Mouse (Mus musculus): ENCODE measurements around the gene Carns1. TPM values are rescaled to one million over a fixed set of nuclear protein-coding genes. Genes with fewer than 3 reads are reported as not detected.

Gene Carns1
- polyA plus RNA-seq, 1 experiment from 2014 or later: 3.1 TPM

DNA sequence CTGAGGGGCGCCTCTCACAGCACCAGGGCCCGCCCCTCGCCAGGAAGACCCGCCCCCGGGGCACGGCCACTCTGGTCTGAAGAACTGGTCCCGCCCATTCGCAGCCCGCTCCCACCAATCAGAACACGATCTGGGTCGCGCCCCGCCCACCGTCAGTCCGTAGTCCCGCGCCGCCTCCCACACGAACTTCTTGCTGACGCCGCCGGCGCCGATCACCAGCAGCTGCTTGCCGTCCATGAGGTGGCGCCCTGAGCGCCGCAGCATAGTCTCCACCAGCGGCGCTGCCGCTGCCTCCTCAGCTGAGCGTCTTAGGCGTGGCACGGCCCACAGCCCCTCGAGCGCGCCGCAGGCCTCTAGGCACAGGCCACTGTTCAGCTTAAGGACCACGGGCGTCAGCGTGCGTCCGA, 5.9 kb downstream of the Carns1 start:
- Histone ChIP-seq H3K9me3 (replicated peaks; ENCODE audit: control insufficient read depth, low read length) (no peaks in the 10 kb centered on the region), H3K4me2 (ENCODE audit: low read depth, low read length) (peak overlapping the region; percentile 97), H3K36me3 (ENCODE audit: control insufficient read depth, insufficient read depth, low read length) (no peaks in the 10 kb centered on the region), H3K27me3 (ENCODE audit: control insufficient read depth, insufficient read depth, low read length) (no peaks in the 10 kb centered on the region), H3K4me1 (ENCODE audit: control insufficient read depth, insufficient read depth, low read length) (peaks cover 12% of the 10 kb centered on the region; the same call in 1 of the 2 replicates), H3K27ac (ENCODE audit: low read length) (peak overlapping the region; percentile 93), H3K4me3 (replicated peaks; ENCODE audit: low read length) (peak overlapping the region; percentile 53), H3K9ac (ENCODE audit: low read length) (peak overlapping the region; percentile 90)
- WGBS: under 1% methylated on average over 43 of the region's 43 CpGs
- peak; percentile 96 for ATAC-seq (ENCODE audit: insufficient read depth, low FRiP score)

DNA sequence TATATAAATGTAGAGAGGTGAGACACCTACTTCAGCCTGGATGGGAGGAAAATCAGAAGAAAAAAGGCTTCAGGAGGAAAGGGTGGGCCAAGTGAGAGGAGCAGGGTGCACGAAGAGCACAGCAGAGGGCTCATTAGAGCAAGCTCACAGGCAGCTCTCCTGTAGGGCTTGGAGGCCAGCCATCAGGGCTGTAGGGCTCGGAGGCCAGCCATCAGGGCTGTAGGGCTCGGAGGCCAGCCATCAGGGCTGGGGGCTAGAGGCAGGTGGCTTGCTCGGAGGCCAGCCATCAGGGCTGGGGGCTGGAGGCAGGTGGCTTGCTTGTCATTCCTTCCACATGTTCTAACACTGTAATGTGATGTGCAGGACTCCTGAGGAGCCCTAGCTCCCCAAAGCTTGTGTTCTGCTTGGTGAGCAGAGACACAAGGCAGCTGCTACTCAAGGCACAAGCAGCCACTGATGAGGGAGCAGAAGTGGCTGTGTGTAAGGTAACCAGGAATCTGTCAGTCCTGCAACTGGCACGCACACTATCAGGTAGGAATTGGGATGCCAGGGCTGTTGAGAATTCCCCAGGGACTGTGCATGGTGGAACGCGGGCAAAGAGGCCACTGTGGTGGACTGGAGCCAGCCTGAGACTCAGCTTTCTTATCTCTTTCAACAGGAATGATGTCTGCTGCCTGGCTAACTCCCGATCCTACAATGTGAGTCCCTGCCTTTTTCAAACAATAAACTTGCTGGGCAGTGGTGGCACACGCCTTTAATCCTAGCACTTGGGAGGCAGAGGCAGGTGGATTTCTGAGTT, 8.4 kb downstream of the Carns1 start:
- Histone ChIP-seq H3K4me1 (ENCODE audit: control insufficient read depth, insufficient read depth, low read length) (peaks cover 21% of the 10 kb centered on the region), H3K9me3 (replicated peaks; ENCODE audit: control insufficient read depth, low read length) (no peaks in the 10 kb centered on the region), H3K27ac (ENCODE audit: low read length) (no peak overlapping the region), H3K27me3 (ENCODE audit: control insufficient read depth, insufficient read depth, low read length) (no peaks in the 10 kb centered on the region), H3K9ac (ENCODE audit: low read length) (no peak overlapping the region), H3K36me3 (ENCODE audit: control insufficient read depth, insufficient read depth, low read length) (no peaks in the 10 kb centered on the region), H3K4me3 (replicated peaks; ENCODE audit: low read length) (no peak overlapping the region), H3K4me2 (ENCODE audit: low read depth, low read length) (no peak overlapping the region)
- ATAC-seq (ENCODE audit: insufficient read depth, low FRiP score): no peak
- WGBS: 77% methylated on average over 9 of the region's 9 CpGs

DNA sequence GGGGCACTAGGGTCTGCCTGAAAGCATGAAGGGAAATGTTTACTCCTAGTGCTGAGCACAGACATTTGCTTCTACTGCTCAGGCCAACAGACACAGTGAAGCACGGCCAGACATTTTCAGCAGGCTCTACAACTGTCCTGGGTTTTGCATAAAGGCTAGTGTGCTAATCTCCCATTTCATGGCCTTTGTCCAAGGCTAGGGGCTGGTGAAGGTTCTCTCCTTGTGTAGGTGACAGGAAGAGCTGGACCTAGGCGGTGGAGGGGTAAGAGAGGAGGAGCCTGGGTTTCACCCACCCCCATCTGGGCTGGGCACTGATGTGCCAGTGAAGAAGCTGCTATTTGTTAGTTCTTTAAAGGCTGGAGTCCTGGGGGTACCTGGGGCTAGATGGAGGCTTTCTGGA, 10.6 kb downstream of the Carns1 start:
- WGBS: 67% methylated on average over 2 of the region's 2 CpGs
- H3K9ac ChIP-seq (ENCODE audit: low read length): no peak overlapping the region

DNA sequence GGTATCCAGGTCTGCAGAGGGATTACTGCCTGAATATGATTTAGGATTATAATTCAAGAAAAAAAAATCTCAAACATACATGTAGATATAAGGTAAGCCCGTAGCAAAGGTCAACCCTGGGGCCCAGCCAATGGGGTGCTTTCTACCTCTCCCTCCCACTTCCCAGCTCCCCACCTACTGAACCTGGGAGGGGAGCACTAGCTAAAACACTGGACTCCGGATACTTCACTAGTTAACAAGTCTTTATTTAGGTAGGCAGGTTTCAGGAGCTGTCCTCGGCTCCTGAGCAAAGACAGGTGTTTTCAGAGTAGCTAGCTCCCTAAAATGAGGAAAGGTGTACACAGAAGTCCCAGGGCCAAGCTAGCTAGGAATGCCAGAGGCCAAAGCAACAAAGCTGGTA, 11.2 kb downstream of the Carns1 start:
- WGBS: 72% methylated on average over 3 of the region's 3 CpGs
- H3K4me2 ChIP-seq (ENCODE audit: low read depth, low read length): no peak overlapping the region

More for the DNA sequence above, 10.6 kb downstream of the Carns1 start:
- no peak for ATAC-seq (ENCODE audit: insufficient read depth, low FRiP score)
- Histone ChIP-seq H3K4me3 (replicated peaks; ENCODE audit: low read length) (no peak overlapping the region), H3K27me3 (ENCODE audit: control insufficient read depth, insufficient read depth, low read length) (no peaks in the 10 kb centered on the region), H3K36me3 (ENCODE audit: control insufficient read depth, insufficient read depth, low read length) (0 out of 2 replicates have a peak, but pooled peaks cover 4% of the 10 kb centered on the region), H3K4me1 (ENCODE audit: control insufficient read depth, insufficient read depth, low read length) (peaks cover 10% of the 10 kb centered on the region), H3K27ac (ENCODE audit: low read length) (0 out of 2 replicates have a peak overlapping the region, but pooled peaks have one; percentile 20), H3K9me3 (replicated peaks; ENCODE audit: control insufficient read depth, low read length) (no peaks in the 10 kb centered on the region), H3K4me2 (ENCODE audit: low read depth, low read length) (no peak overlapping the region)

DNA sequence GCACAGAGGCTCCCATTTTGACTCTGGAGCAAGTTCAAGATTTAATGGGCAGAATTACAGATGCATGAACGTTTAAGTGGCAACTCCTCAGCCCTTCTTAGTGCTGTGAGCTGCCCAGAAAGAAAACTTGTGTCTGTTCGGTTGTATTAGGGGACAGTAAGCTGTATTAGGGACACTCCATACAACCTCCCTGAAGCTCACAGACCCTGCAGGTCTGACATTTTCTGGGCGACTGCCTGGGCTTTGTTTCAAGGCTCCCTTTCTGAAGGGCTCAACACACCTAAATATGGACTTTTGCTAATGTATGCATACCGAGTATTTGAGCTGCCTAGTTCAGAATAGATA, 11.8 kb downstream of the Carns1 start:
- peak overlapping the region; percentile 88 for H3K9ac ChIP-seq (ENCODE audit: low read length)
- no peak for ATAC-seq (ENCODE audit: insufficient read depth, low FRiP score)

More for the DNA sequence above, 11.2 kb downstream of the Carns1 start:
- 0 out of 2 replicates have a peak, but pooled peaks cover 4% of the 10 kb centered on the region for H3K36me3 ChIP-seq (ENCODE audit: control insufficient read depth, insufficient read depth, low read length)
- no peak overlapping the region; the same call in 1 of the 2 replicates for H3K9ac ChIP-seq (ENCODE audit: low read length)
- H3K27me3 ChIP-seq (ENCODE audit: control insufficient read depth, insufficient read depth, low read length): no peaks in the 10 kb centered on the region
- no peak overlapping the region for H3K27ac ChIP-seq (ENCODE audit: low read length)
- ATAC-seq (ENCODE audit: insufficient read depth, low FRiP score): no peak
- peaks cover 9% of the 10 kb centered on the region for H3K4me1 ChIP-seq (ENCODE audit: control insufficient read depth, insufficient read depth, low read length)
- H3K4me3 ChIP-seq (replicated peaks; ENCODE audit: low read length): no peak overlapping the region
- no peaks in the 10 kb centered on the region for H3K9me3 ChIP-seq (replicated peaks; ENCODE audit: control insufficient read depth, low read length)

DNA sequence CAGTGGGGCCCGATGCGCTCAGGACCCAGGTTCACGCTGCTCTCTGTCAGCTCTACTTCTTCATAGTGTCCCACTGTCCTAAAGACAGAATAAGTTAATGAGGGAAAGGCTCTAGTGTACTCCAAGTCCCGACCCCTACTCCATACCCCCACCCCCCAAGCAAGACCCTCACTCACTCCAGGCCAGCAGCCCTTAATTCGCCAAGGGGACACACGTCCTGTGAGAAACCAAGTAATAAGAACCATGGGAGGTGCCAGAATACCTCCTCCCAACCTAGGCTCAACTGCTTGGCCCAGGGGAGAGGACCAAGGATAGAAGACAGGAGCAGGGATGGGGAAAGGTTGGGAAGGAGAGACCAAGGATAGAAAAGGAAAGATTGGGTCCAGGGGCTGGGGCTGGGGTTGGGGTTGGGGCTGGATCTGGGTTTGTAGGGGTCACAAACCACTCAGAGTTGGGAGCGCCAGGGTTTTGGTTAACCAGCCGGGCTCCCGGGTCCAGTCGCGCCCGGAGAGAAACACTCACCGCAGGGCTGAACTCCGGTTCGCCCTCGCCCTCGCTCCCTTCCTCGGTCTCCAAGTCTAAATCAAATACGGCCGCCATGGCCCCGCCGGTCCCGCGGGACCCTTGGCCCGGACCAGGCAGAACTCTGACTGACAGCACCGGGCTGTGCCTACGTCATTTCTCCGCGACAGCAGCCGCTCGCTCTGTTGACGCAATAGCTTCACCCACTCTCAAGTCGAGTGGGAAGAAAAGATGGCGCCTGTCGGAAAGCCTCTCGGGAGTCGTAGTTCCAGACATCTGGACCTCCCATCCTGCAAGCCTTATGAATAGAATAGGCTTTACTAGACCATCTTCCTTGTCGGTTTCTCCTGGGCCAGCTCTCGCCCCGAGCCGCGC, 12.4 kb downstream of the Carns1 start, which contains the start of gene Rps6kb2:
Gene Rps6kb2 (minus strand): TSS at position 709 of the 897 bp plus-strand sequence.
- Histone ChIP-seq H3K9ac (ENCODE audit: low read length) (peak within 1 kb of the TSS; percentile 88), H3K27ac (ENCODE audit: low read length) (peak within 1 kb of the TSS; percentile 78; the same call in 1 of the 2 replicates), H3K27me3 (ENCODE audit: control insufficient read depth, insufficient read depth, low read length) (no peaks in the 10 kb centered on the region), H3K4me2 (ENCODE audit: low read depth, low read length) (peak within 1 kb of the TSS; percentile 97), H3K9me3 (replicated peaks; ENCODE audit: control insufficient read depth, low read length) (no peaks in the 10 kb centered on the region), H3K4me1 (ENCODE audit: control insufficient read depth, insufficient read depth, low read length) (peaks cover 9% of the 10 kb centered on the region), H3K4me3 (replicated peaks; ENCODE audit: low read length) (peak within 1 kb of the TSS; percentile 80), H3K36me3 (ENCODE audit: control insufficient read depth, insufficient read depth, low read length) (0 out of 2 replicates have a peak, but pooled peaks cover 4% of the 10 kb centered on the region)
- peak; percentile 88 for ATAC-seq (ENCODE audit: insufficient read depth, low FRiP score)
- WGBS: 6% methylated on average over 41 of the region's 42 CpGs

More for the DNA sequence above, 11.8 kb downstream of the Carns1 start:
- H3K9me3 ChIP-seq (replicated peaks; ENCODE audit: control insufficient read depth, low read length): no peaks in the 10 kb centered on the region
- peaks cover 9% of the 10 kb centered on the region for H3K4me1 ChIP-seq (ENCODE audit: control insufficient read depth, insufficient read depth, low read length)
- H3K27me3 ChIP-seq (ENCODE audit: control insufficient read depth, insufficient read depth, low read length): no peaks in the 10 kb centered on the region
- 28% methylated on average over 4 of the region's 4 CpGs for WGBS
- 0 out of 2 replicates have a peak, but pooled peaks cover 4% of the 10 kb centered on the region for H3K36me3 ChIP-seq (ENCODE audit: control insufficient read depth, insufficient read depth, low read length)
- peak overlapping the region; percentile 65 for H3K4me2 ChIP-seq (ENCODE audit: low read depth, low read length)
- H3K4me3 ChIP-seq (replicated peaks; ENCODE audit: low read length): peak overlapping the region; percentile 80
- H3K27ac ChIP-seq (ENCODE audit: low read length): peak overlapping the region; percentile 78; the same call in 1 of the 2 replicates

DNA sequence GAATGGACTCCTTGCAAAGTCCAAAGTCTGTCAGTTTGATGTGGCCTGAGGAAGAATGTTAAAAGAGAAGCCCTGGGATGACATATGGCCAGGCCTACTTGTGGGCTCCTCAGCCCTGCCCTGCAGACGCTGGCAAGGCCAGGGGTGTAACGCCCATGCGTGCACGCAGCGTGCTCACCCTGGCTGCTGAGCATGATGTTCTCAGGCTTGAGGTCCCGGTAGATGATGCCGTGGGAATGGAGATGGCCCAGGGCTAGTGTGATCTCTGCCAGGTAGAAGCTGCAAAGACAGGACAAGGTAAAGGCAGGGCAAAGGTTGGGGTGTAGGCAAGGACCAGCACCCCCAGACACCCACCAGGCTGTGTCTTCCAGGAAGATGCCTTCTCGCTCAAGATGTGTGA, 16.2 kb downstream of the Carns1 start:
- 92% methylated on average over 8 of the region's 8 CpGs for WGBS
- Histone ChIP-seq H3K9ac (ENCODE audit: low read length) (no peak overlapping the region), H3K36me3 (ENCODE audit: control insufficient read depth, insufficient read depth, low read length) (0 out of 2 replicates have a peak, but pooled peaks cover 4% of the 10 kb centered on the region)

DNA sequence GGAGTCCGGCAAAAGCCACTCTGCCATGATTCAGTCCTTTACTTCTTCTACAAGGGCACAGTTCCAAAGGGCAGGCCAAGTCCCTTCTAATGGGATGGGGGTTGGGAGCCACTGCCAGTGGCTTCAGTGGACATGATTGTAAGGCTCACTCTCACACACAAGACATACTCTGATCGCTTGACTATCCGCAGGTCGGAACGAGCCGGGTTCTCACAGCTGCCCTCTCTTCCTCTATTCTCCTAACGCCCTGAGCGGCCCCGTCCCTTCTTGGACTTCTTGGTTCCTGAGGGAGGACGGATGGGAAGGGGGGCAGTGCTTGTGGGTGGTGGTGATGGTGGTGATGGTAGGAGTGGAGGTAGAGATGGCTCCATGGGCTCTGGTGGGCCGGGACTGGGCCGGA, 18.5 kb downstream of the Carns1 start:
- no peak for ATAC-seq (ENCODE audit: insufficient read depth, low FRiP score)
- Histone ChIP-seq H3K9me3 (replicated peaks; ENCODE audit: control insufficient read depth, low read length) (no peaks in the 10 kb centered on the region), H3K36me3 (ENCODE audit: control insufficient read depth, insufficient read depth, low read length) (0 out of 2 replicates have a peak, but pooled peaks cover 4% of the 10 kb centered on the region), H3K4me3 (replicated peaks; ENCODE audit: low read length) (no peak overlapping the region), H3K4me2 (ENCODE audit: low read depth, low read length) (no peak overlapping the region), H3K27ac (ENCODE audit: low read length) (no peak overlapping the region), H3K27me3 (ENCODE audit: control insufficient read depth, insufficient read depth, low read length) (no peaks in the 10 kb centered on the region), H3K4me1 (ENCODE audit: control insufficient read depth, insufficient read depth, low read length) (no peaks in the 10 kb centered on the region), H3K9ac (ENCODE audit: low read length) (no peak overlapping the region)
- WGBS: 90% methylated on average over 12 of the region's 12 CpGs

More for the DNA sequence above, 16.2 kb downstream of the Carns1 start:
- Histone ChIP-seq H3K4me3 (replicated peaks; ENCODE audit: low read length) (no peak overlapping the region), H3K27ac (ENCODE audit: low read length) (no peak overlapping the region), H3K4me1 (ENCODE audit: control insufficient read depth, insufficient read depth, low read length) (peaks cover 9% of the 10 kb centered on the region), H3K9me3 (replicated peaks; ENCODE audit: control insufficient read depth, low read length) (no peaks in the 10 kb centered on the region), H3K27me3 (ENCODE audit: control insufficient read depth, insufficient read depth, low read length) (no peaks in the 10 kb centered on the region), H3K4me2 (ENCODE audit: low read depth, low read length) (no peak overlapping the region)
- ATAC-seq (ENCODE audit: insufficient read depth, low FRiP score): no peak
